Mouse (Mus musculus): ENCODE measurements around the gene Aox1. TPM values are rescaled to one million over a fixed set of nuclear protein-coding genes. Genes with fewer than 3 reads are reported as not detected.

The Aox1 gene
- 1 to 10 TPM in 1 of 2 experiments, under 1 TPM in 1; 0.10 to 1.2 TPM for polyA plus RNA-seq (2017; shearing (Covaris generic))

GRCm38 (mm10) chr1:58029636-58030117 lies at the start of gene Aox1:
Gene Aox1 (plus strand): TSS chr1:58029931.

GRCm38 (mm10) chr1:57995432-57996132 lies 34.1 kb upstream of the Aox1 start, which contains the start of gene Sgo2a:
Gene Sgo2a (plus strand): TSS chr1:57995971.

GRCm38 (mm10) chr1:58018856-58019255 lies 10.9 kb upstream of the Aox1 start, which contains the start of gene Kctd18:
Gene Kctd18 (minus strand): TSS chr1:58018956.

GRCm38 (mm10) chr1:58112880-58113279 lies 83.1 kb downstream of the Aox1 start, which contains the start of gene Aox3:
Gene Aox3 (plus strand): TSS chr1:58113130.

Other genes with a start within 250 kb of the Aox1 start
- under 1 TPM; 0.08 to 0.32 TPM for gene Sgo2a, start 34.0 kb upstream of the Aox1 start, polyA plus RNA-seq (2017; shearing (Covaris generic))
- gene Kctd18, start 11.0 kb upstream of the Aox1 start, polyA plus RNA-seq (2017; shearing (Covaris generic)): 10 to 100 TPM; 34.4 to 40.9 TPM
- gene Aox3, start 83.2 kb downstream of the Aox1 start, polyA plus RNA-seq (2017; shearing (Covaris generic)): under 1 TPM in 1 of 2 experiments, not detected in 1; 0.61 TPM
- gene Aox4, start 180.5 kb downstream of the Aox1 start, polyA plus RNA-seq (2017; shearing (Covaris generic)): 1 to 10 TPM in 1 of 2 experiments, under 1 TPM in 1; 0.74 to 1.5 TPM
- gene Aox2, start 248.4 kb downstream of the Aox1 start, polyA plus RNA-seq (2017; shearing (Covaris generic)): under 1 TPM; 0.06 to 0.16 TPM